Mouse (Mus musculus) liver, embryonic 13.5 days (tissue): ENCODE data around the gene Trim2. TPM values are rescaled to one million over a fixed set of nuclear protein-coding genes. Genes with fewer than 3 reads are reported as not detected.

ENCODE experiments used
- ATAC-seq: fragments of 200-750 bp; cut with Nextera tagmentation; 2 replicates; pipeline ENCODE4 v1.8.0; 2017; ENCODE audit warnings: low read depth, mild to moderate bottlenecking, moderate number of reproducible peaks, moderate library complexity
- DNase-seq: peaks from one replicate; pipeline ENCODE4 v3.0.0; 2022
- H3K27ac ChIP-seq: fragments of 300-500 bp; sonication (generic); 2 replicates; pipeline ENCODE4 v1.5.1; 2015; ENCODE audit warnings: moderate library complexity, mild to moderate bottlenecking, inconsistent platforms
- H3K27me3 ChIP-seq: fragments of 300-500 bp; sonication (generic); 2 replicates; pipeline ENCODE4 v1.6.1; 2015; ENCODE audit warnings: mild to moderate bottlenecking, inconsistent platforms
- H3K36me3 ChIP-seq: fragments of 300-500 bp; sonication (generic); 2 replicates; pipeline ENCODE4 v1.6.1; 2015; ENCODE audit warnings: mild to moderate bottlenecking, inconsistent platforms
- H3K4me1 ChIP-seq: fragments of 300-500 bp; sonication (generic); replicated peaks from 2 replicates; pipeline ENCODE4 v1.6.1; 2015; ENCODE audit warnings: inconsistent platforms
- H3K4me2 ChIP-seq: fragments of 300-500 bp; sonication (generic); 2 replicates; pipeline ENCODE4 v1.6.1; 2015; ENCODE audit warnings: inconsistent platforms, mild to moderate bottlenecking, moderate library complexity
- H3K4me3 ChIP-seq: fragments of 300-500 bp; sonication (generic); replicated peaks from 2 replicates; pipeline ENCODE4 v1.5.1; 2015; ENCODE audit warnings: mild to moderate bottlenecking, inconsistent platforms
- H3K9ac ChIP-seq: fragments of 300-500 bp; sonication (generic); 2 replicates; pipeline ENCODE4 v1.6.1; 2015; ENCODE audit warnings: mild to moderate bottlenecking, inconsistent platforms
- H3K9me3 ChIP-seq: fragments of 300-500 bp; sonication (generic); replicated peaks from 2 replicates; pipeline ENCODE4 v1.6.1; 2016; ENCODE audit warnings: inconsistent platforms
- WGBS: fragments of 180-500 bp; shearing (Covaris S2); methylation state at CpG from one replicate; pipeline ENCODE4 v1.1.7; 2015; ENCODE audit not compliant: insufficient replicate concordance; 5-methylcytosine and 5-hydroxymethylcytosine counted together
- polyA plus RNA-seq: library from polyadenylated mRNA; unstranded; fragments of >200 nt; fragmentation: Nextera tagmentation; extraction: Ambion mirVana; gene quantifications from 2 replicates; pipeline ENCODE4 v1.2.1, GENCODE M21; 2015

Gene Trim2
- polyA plus RNA-seq, 1 experiment from 2014 or later, result 3.9 TPM

DNA sequence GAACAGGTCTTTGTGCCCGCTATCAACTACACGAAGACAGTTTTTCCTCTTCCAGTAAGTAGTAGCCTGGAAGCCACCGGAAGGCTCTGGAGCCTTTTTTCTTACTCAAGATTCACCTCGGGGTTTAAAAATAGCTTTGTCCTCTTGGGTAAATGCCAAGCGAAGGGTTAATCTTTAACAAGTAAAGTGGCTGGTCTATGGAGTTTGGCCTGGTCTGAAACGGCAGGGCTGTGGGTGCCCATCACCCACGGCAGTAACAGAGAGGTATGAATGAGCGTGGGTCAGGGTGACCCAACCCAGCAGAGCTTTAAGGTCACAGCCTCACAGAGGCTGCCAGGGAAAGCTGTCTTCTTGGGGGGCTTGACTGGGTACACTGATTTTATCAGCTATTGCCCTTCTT lies 23.2 kb downstream of the Trim2 start:
- ATAC-seq, result peak; percentile 61
- H3K27me3 ChIP-seq, result peaks cover 7% of the 10 kb centered on the region
- H3K4me1 ChIP-seq, result peaks cover 15% of the 10 kb centered on the region
- WGBS, result 51% methylated on average over 8 of the region's 8 CpGs
- no peak for DNase-seq
- H3K27ac ChIP-seq, result no peak overlapping the region
- no peaks in the 10 kb centered on the region for H3K36me3 ChIP-seq
- no peak overlapping the region for H3K4me2 ChIP-seq
- H3K9me3 ChIP-seq, result no peaks in the 10 kb centered on the region
- no peak overlapping the region for H3K4me3 ChIP-seq
- H3K9ac ChIP-seq, result no peak overlapping the region

DNA sequence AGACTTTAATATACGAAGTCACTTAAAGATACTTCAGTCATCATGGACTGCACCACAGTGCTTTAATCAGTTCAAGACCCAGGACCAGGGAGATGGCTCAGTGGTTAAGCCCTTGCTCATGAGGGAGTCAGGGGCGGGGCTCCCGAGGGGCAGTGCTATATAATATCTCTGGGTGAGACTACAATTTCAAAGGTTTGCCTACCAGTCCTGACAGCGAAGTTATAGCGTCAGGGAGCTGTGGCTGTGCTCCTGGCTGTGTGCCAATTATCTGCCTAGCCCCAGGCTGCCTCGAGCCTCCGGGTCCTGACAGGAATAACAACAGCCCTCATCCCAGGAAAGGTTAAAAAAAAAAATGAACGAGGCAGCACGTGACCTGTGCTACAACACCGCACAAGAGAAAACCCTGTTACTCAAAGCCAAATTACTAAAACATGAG lies 24.7 kb downstream of the Trim2 start:
- ATAC-seq, result no peak
- Histone ChIP-seq H3K4me3 (no peak overlapping the region), H3K27me3 (peaks cover 5% of the 10 kb centered on the region), H3K27ac (no peak overlapping the region), H3K36me3 (no peaks in the 10 kb centered on the region), H3K4me1 (peaks cover 15% of the 10 kb centered on the region), H3K9ac (no peak overlapping the region), H3K9me3 (no peaks in the 10 kb centered on the region), H3K4me2 (no peak overlapping the region)
- WGBS, result 54% methylated on average over 10 of the region's 10 CpGs
- DNase-seq, result no peak

DNA sequence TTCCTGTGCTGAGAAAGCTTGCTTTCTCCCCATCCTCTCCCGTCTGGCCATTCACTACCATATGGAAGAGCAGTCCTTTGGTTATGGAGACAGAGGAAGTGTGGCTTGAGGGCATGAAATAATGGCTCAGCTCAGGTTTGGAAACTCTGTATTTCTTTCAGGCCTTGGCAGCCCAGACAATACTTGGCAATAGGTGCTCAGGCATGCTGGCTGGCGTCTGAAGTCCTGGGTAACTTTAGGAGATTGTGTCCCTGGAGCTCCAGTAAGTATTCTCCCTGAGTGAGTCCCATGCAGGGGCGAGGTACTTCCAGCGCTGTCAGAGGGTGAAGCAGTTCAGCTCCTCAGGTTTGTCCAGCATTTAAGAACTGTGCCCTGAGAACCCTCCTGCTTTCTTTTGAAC lies 27.9 kb downstream of the Trim2 start:
- DNase-seq (no peak), ATAC-seq (no peak)
- Histone ChIP-seq H3K27ac (no peak overlapping the region), H3K4me3 (no peak overlapping the region), H3K4me2 (no peak overlapping the region), H3K9ac (no peak overlapping the region), H3K27me3 (no peaks in the 10 kb centered on the region), H3K4me1 (peaks cover 3% of the 10 kb centered on the region; the same call in 1 of the 2 replicates), H3K9me3 (no peaks in the 10 kb centered on the region), H3K36me3 (no peaks in the 10 kb centered on the region)
- WGBS, result 56% methylated on average over 4 of the region's 4 CpGs

DNA sequence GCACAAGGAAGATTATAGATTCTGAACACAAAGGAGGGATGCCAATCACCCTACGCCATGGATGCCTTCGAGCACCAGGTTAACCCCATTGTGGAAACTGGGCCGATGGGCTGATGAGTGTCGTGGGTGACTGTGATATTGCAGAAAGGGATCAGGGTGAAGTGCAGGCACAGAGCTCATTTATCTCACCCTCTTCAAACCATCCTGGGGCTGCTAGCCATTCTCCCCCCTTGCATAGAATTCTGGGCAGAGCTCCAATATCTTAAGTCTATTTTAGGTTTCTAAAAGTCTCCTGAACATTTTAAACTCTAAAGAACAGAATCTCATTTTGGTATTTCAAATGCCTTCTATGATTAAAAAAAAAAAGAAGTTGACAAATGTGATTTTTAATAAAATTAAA lies 31.6 kb downstream of the Trim2 start:
- H3K4me3 ChIP-seq, result no peak overlapping the region
- ATAC-seq (no peak), DNase-seq (no peak)
- no peaks in the 10 kb centered on the region for H3K36me3 ChIP-seq
- no peak overlapping the region for H3K27ac ChIP-seq
- H3K9me3 ChIP-seq, result no peaks in the 10 kb centered on the region
- peaks cover 24% of the 10 kb centered on the region for H3K4me1 ChIP-seq
- no peaks in the 10 kb centered on the region for H3K27me3 ChIP-seq
- H3K4me2 ChIP-seq, result no peak overlapping the region
- no peak overlapping the region for H3K9ac ChIP-seq
- WGBS, result 82% methylated on average over 4 of the region's 4 CpGs

DNA sequence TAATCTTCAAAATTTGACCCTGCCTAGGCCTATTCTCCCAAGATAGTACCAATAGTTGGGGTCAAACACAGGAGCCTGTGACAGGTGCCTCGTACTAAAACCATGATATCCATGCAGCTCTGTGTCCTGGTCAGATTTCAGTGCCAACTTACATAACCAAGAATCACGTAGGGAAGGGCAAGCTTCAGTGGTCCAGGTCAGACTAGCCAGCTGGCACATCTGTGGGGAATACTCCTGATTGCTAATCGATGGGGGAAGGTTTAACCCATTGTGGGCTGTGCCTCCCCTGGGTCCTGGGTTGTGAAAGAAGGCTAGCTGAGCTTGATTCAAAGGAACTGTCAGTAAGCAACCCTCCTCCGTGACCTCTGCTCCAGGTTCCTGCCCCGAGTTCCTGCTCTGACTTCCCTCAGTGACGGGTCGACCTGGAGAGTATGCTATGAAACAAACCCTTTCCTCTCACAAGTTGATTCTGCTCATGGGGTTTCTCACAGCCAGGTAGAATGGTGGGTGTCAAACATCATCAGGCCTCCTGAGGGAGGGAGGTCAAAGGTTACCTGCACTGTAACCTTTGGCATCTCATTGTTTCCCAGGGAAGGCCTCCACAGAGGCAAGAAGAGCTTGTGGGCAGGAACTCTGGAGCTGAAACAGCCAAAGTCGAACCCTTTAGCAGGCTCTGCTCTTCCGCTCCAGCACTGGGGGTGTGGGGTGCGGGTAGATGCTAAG lies 34.2 kb downstream of the Trim2 start:
- peaks cover 43% of the 10 kb centered on the region for H3K4me1 ChIP-seq
- peaks cover 8% of the 10 kb centered on the region; the same call in 1 of the 2 replicates for H3K27me3 ChIP-seq
- 68% methylated on average over 10 of the region's 10 CpGs for WGBS
- no peak overlapping the region for H3K4me3 ChIP-seq
- no peak for ATAC-seq
- no peak for DNase-seq
- no peak overlapping the region for H3K4me2 ChIP-seq
- no peaks in the 10 kb centered on the region for H3K36me3 ChIP-seq
- no peaks in the 10 kb centered on the region for H3K9me3 ChIP-seq
- no peak overlapping the region for H3K9ac ChIP-seq
- H3K27ac ChIP-seq, result peak overlapping the region; percentile 36; the same call in 1 of the 2 replicates

DNA sequence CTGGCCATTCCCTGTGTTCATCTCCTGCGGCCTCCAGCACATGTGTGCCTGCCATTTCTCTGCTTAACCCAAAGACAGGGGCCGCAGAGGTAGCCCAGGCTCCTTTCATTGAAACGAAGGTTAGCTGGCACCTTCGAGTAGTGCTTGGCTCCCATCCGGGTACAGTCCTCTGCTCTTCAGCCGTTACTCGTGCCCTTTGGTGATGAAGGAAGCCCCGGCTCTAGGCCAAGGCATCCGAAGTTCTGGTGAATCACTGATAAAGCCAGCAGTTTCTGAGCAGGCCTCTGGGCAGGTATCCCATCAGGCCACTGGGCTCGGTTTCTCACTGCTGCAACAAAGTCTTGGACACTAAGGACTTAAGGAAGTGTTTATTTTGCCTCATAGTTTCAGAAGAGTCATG lies 34.9 kb downstream of the Trim2 start:
- no peak overlapping the region for H3K4me2 ChIP-seq
- no peak overlapping the region for H3K4me3 ChIP-seq
- H3K27me3 ChIP-seq, result peaks cover 8% of the 10 kb centered on the region; the same call in 1 of the 2 replicates
- no peak overlapping the region for H3K9ac ChIP-seq
- peaks cover 49% of the 10 kb centered on the region for H3K4me1 ChIP-seq
- ATAC-seq (no peak), DNase-seq (no peak)
- no peaks in the 10 kb centered on the region for H3K9me3 ChIP-seq
- WGBS, result 71% methylated on average over 10 of the region's 10 CpGs
- H3K36me3 ChIP-seq, result no peaks in the 10 kb centered on the region
- 0 out of 2 replicates have a peak overlapping the region, but pooled peaks have one; percentile 5 for H3K27ac ChIP-seq

DNA sequence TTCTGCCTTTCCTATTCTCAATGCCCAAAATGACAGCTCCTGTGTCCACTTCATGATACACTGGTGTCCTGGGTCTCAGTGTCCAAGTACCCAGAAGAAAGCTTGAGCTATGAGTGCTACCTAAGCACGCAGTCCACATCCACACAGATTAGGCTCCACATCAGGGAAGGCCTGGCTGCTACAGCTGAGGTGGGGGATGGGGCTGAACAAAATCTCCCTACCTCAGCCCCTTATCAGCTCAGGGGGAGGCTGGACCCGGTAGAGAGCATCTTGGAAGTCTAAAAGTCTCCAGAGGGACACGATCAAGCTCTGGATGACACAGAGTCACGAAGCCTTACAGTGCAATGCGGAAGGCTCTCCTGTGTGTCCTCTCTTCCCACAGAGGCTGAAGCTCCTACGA lies 35.6 kb downstream of the Trim2 start:
- H3K27me3 ChIP-seq, result peaks cover 8% of the 10 kb centered on the region; the same call in 1 of the 2 replicates
- no peak for DNase-seq
- no peaks in the 10 kb centered on the region for H3K36me3 ChIP-seq
- H3K9ac ChIP-seq, result peak overlapping the region; percentile 24; the same call in 1 of the 2 replicates
- H3K4me1 ChIP-seq, result peaks cover 50% of the 10 kb centered on the region
- peak overlapping the region; percentile 50 for H3K27ac ChIP-seq
- H3K4me2 ChIP-seq, result peak overlapping the region; percentile 73
- no peaks in the 10 kb centered on the region for H3K9me3 ChIP-seq
- 41% methylated on average over 6 of the region's 6 CpGs for WGBS
- ATAC-seq, result peak; percentile 56
- peak overlapping the region; percentile 62; the same call in 1 of the 2 replicates for H3K4me3 ChIP-seq

DNA sequence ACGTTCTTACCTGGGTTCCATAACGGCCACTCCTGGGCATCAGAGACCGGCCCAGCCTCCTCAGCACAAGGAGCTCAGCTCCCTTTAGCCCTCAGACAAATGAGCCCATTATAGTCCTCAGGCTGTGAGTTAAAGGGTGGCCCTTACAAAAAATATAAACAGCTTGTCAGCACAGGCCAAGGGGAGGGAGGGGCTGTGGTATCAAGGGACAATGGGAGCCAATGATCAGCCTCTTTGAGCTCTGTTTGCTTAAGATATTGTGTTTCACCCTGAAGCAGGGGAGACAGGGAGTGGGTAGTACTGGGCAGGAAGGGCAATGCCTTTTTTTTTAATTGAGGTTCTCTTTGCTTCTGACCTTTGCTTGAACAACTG lies 36.1 kb downstream of the Trim2 start:
- Histone ChIP-seq H3K4me1 (peaks cover 50% of the 10 kb centered on the region), H3K4me2 (peak overlapping the region; percentile 73), H3K27me3 (peaks cover 8% of the 10 kb centered on the region), H3K9ac (peak overlapping the region; percentile 68), H3K27ac (peak overlapping the region; percentile 56), H3K9me3 (no peaks in the 10 kb centered on the region), H3K4me3 (peak overlapping the region; percentile 62), H3K36me3 (no peaks in the 10 kb centered on the region)
- ATAC-seq, result peak; percentile 92
- DNase-seq, result peak; percentile 61
- 25% methylated on average over 3 of the region's 3 CpGs for WGBS

DNA sequence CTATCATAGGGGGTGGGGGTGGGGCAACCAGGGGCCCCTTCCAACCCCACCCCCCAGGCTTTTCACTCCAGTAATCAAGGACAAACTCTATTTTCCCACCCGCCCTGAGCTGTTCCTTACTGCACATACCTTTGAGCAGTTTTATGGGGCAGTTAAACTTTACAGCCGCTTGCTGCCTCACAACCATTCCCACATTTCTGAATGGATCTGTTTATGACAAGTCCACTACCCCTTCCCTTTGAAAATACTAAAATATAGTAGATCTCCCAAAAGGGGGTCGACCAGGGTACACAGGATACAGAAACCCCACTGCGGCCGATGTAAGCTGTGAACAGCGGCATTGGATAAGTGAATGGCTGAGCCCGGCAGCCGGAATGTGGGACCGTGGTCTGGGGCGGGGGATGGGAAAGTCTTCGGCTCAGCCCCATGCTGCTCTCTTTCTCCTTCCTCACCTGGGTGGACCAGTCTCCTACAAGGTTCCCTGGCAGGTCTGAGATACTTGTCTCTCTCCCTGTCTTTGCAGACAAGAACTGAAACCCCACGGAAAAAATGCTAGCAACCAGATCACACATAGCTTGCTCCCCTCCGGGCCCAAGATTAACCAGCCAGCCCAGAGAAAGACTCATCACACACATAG lies 36.6 kb downstream of the Trim2 start:
- Histone ChIP-seq H3K4me1 (peaks cover 50% of the 10 kb centered on the region), H3K36me3 (no peaks in the 10 kb centered on the region), H3K27me3 (peaks cover 13% of the 10 kb centered on the region), H3K9me3 (no peaks in the 10 kb centered on the region), H3K4me2 (peak overlapping the region; percentile 73), H3K27ac (peak overlapping the region; percentile 56), H3K4me3 (peak overlapping the region; percentile 62), H3K9ac (peak overlapping the region; percentile 68)
- 39% methylated on average over 13 of the region's 13 CpGs for WGBS
- DNase-seq (no peak), ATAC-seq (peak; percentile 11; the same call in 1 of the 2 replicates)

DNA sequence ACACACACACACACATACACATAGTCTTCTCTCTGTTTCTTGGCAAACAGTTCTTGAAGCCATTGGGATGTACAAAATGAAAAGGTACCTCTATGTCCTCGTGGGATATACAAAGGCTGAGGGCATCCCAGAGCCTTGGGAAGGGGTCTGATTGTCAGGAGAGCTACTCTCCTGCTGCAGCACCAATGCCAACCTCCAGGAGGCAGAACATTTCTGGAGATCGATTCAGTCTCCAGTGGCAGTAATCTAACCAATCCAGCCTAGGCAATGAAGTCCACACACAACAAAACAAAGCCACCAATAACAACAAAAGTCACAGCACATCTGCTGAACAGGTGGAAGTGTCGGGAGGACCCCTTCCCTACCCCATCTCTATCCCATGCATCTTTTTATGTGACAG lies 38.2 kb downstream of the Trim2 start:
- Histone ChIP-seq H3K4me3 (no peak overlapping the region), H3K4me1 (peaks cover 52% of the 10 kb centered on the region), H3K36me3 (no peaks in the 10 kb centered on the region), H3K27ac (no peak overlapping the region), H3K9me3 (no peaks in the 10 kb centered on the region), H3K9ac (no peak overlapping the region), H3K27me3 (peaks cover 22% of the 10 kb centered on the region), H3K4me2 (0 out of 2 replicates have a peak overlapping the region, but pooled peaks have one; percentile 73)
- no peak for ATAC-seq
- DNase-seq, result no peak
- 49% methylated on average over 3 of the region's 3 CpGs for WGBS

DNA sequence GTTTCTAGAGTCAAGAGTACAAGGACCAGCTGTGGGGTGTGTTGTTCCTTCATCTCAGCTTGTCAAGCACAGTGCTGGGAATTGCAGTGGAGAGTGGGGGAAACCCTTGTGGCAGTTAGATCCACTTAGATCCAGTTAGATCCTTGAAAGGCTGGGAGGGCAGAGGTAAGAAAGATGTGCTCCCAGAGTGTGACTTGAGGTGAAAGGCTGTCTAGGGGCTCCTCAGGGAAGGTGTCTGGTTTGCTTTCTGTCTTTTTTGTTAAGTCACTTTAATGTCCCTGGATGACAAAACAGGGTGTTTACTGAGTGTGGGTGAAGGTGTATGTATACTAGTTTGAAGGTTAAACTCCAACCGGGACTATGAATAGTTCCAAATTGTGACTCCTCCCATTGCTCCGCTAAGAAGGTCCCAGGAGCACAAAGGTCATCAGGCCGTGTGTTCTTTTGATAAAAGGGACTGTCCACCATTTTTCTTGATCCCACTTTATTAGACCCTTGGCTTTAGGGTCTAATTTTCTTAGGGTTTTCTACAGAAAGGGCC lies 40.2 kb downstream of the Trim2 start:
- Histone ChIP-seq H3K4me2 (no peak overlapping the region), H3K4me1 (peaks cover 51% of the 10 kb centered on the region), H3K27me3 (peaks cover 36% of the 10 kb centered on the region), H3K9ac (no peak overlapping the region), H3K27ac (no peak overlapping the region), H3K4me3 (no peak overlapping the region), H3K36me3 (no peaks in the 10 kb centered on the region), H3K9me3 (no peaks in the 10 kb centered on the region)
- DNase-seq (no peak), ATAC-seq (no peak)
- WGBS, result 55% methylated on average over 3 of the region's 3 CpGs
